In genomic region chr16:26199125-26199524, GRCm38 (mm10) we compare ENCODE assay signal across 12 mouse cellular contexts.
DNase-seq lines count a peak whose midpoint lies in the region; ATAC-seq and TF ChIP-seq lines count a peak whose summit lies in the region.
"Had no signal": no experiment of that assay in that cellular context is flagged by ENCODE, and none has a peak within 500 bp of the region (broad histone marks: within the 10 kb centered on the region; RNA-seq: fewer than 3 reads in every experiment).

No protein-coding gene starts in this region.

- H3K9ac ChIP-seq in neural tube, embryonic 15.5 days (replicated peaks): no peak overlapping the region
- no peak overlapping the region for H3K9ac ChIP-seq in intestine, embryonic 15.5 days
- H3K9ac ChIP-seq: heart, embryonic 12.5 days had no signal

- no peaks in the 10 kb centered on the region for H3K27me3 ChIP-seq in cerebellum, adult 2 months (ENCODE audit: control insufficient read depth, insufficient read depth, low read length)
- H3K27me3 ChIP-seq in neural tube, embryonic 15.5 days (replicated peaks): no peaks in the 10 kb centered on the region
- H3K27me3 ChIP-seq in intestine, embryonic 15.5 days (replicated peaks): no peaks in the 10 kb centered on the region
- H3K27me3 ChIP-seq: heart, embryonic 12.5 days; megakaryocyte, embryonic 14.5 days had no signal

- WGBS in cerebellum, adult 2 months: 16% methylated on average over 4 of the region's 4 CpGs
- WGBS in neural tube, embryonic 15.5 days: 18% methylated on average over 4 of the region's 4 CpGs
- 15% methylated on average over 4 of the region's 4 CpGs for WGBS in intestine, embryonic 15.5 days

- TF ChIP-seq POLR2A in cerebellum, adult 2 months (IDR thresholded peaks at IDR 0.05; ENCODE audit: borderline replicate concordance, insufficient read depth, low read length): no peak

- H3K4me3 ChIP-seq in cerebellum, adult 2 months (replicated peaks; ENCODE audit: insufficient read depth, low read depth, low read length): no peak overlapping the region
- no peak overlapping the region for H3K4me3 ChIP-seq in neural tube, embryonic 15.5 days (replicated peaks)
- H3K4me3 ChIP-seq in intestine, embryonic 15.5 days (replicated peaks): no peak overlapping the region
- H3K4me3 ChIP-seq: heart, embryonic 12.5 days; megakaryocyte, embryonic 14.5 days had no signal

- H3K9me3 ChIP-seq in neural tube, embryonic 15.5 days (replicated peaks): no peaks in the 10 kb centered on the region
- H3K9me3 ChIP-seq in intestine, embryonic 15.5 days: no peaks in the 10 kb centered on the region
- H3K9me3 ChIP-seq: heart, embryonic 12.5 days; megakaryocyte, embryonic 14.5 days had no signal

- no peaks in the 10 kb centered on the region for H3K4me1 ChIP-seq in cerebellum, adult 2 months (ENCODE audit: control insufficient read depth, insufficient read depth, low read length)
- H3K4me1 ChIP-seq in neural tube, embryonic 15.5 days: no peaks in the 10 kb centered on the region
- H3K4me1 ChIP-seq in intestine, embryonic 15.5 days (replicated peaks): no peaks in the 10 kb centered on the region
- H3K4me1 ChIP-seq: megakaryocyte, embryonic 14.5 days had no signal

- TF ChIP-seq CTCF in cerebellum, adult 2 months (IDR thresholded peaks at IDR 0.05; ENCODE audit: borderline replicate concordance, insufficient read depth, low read depth, low read length): peak; percentile 8; the same call in 1 of the 2 replicates

- H3K36me3 ChIP-seq in neural tube, embryonic 15.5 days: no peaks in the 10 kb centered on the region
- no peaks in the 10 kb centered on the region for H3K36me3 ChIP-seq in intestine, embryonic 15.5 days
- H3K36me3 ChIP-seq: heart, embryonic 12.5 days had no signal

- DNase-seq in cerebellum, adult 2 months: no peak
- DNase-seq in cerebellum, postnatal 4 days (ENCODE audit: low spot score in 2 of 2): no peak
- DNase-seq in left cerebral cortex, adult 11 months (ENCODE audit: low spot score): peak; percentile 11
- no peak for DNase-seq in left cerebral cortex, adult 9 months (ENCODE audit: low spot score in 2 of 2)
- DNase-seq in NIH3T3 (ENCODE audit: low read depth): peak; percentile 79
- peak; percentile 28 for DNase-seq in induced T-regulatory cell, adult 2 months (ENCODE audit: low read depth)
- DNase-seq: layer of hippocampus, adult 9-11 months; thymus, adult 2 months had no signal

- ATAC-seq in neural tube, embryonic 15.5 days (ENCODE audit: low FRiP score): no peak
- ATAC-seq in intestine, embryonic 15.5 days: no peak

- no peak overlapping the region for H3K4me2 ChIP-seq in neural tube, embryonic 15.5 days
- no peak overlapping the region for H3K4me2 ChIP-seq in intestine, embryonic 15.5 days (replicated peaks)
- H3K4me2 ChIP-seq: heart, embryonic 12.5 days had no signal

- no peak overlapping the region for H3K27ac ChIP-seq in cerebellum, adult 2 months (ENCODE audit: insufficient read depth, low read length)
- no peak overlapping the region for H3K27ac ChIP-seq in neural tube, embryonic 15.5 days (replicated peaks)
- H3K27ac ChIP-seq in intestine, embryonic 15.5 days: no peak overlapping the region

Comparison
In these comparisons a context has a peak if more than half of its experiments do, and no peak if none do; other contexts are left out.
1. DNase-seq: peak in left cerebral cortex, adult 11 months (single experiment), NIH3T3 (single experiment) and induced T-regulatory cell, adult 2 months (single experiment); none in cerebellum, adult 2 months (0 of 2), cerebellum, postnatal 4 days (0 of 2) and left cerebral cortex, adult 9 months (0 of 2).